Mouse (Mus musculus) erythroblast, embryonic 14.5 days (primary cell): ENCODE data around the gene Vwa7. TPM values are rescaled to one million over a fixed set of nuclear protein-coding genes. Genes with fewer than 3 reads are reported as not detected.

Source experiments
- H3K27me3 ChIP-seq: 2 replicates; pipeline ENCODE4 v1.6.1; 2012; ENCODE audit warnings: inconsistent platforms; ENCODE audit not compliant: control insufficient read depth
- H3K36me3 ChIP-seq: 2 replicates; pipeline ENCODE4 v1.6.1; 2012; ENCODE audit warnings: mild to moderate bottlenecking, inconsistent platforms; ENCODE audit not compliant: control insufficient read depth
- H3K4me1 ChIP-seq: 2 replicates; pipeline ENCODE4 v1.6.1; 2012; ENCODE audit warnings: inconsistent platforms; ENCODE audit not compliant: control insufficient read depth
- H3K4me3 ChIP-seq: replicated peaks from 2 replicates; pipeline ENCODE3; 2012; ENCODE audit warnings: moderate library complexity, mild to moderate bottlenecking, inconsistent platforms
- H3K9me3 ChIP-seq: 2 replicates; pipeline ENCODE4 v1.6.1; 2012; ENCODE audit warnings: low read length, inconsistent platforms, mixed read lengths; ENCODE audit not compliant: control insufficient read depth
- GATA1 ChIP-seq: IDR thresholded peaks from 2 replicates; pipeline ENCODE4 v1.6.1; 2012; ENCODE audit warnings: low read length, inconsistent platforms, mixed read lengths
- TAL1 ChIP-seq: IDR thresholded peaks from 3 replicates; pipeline ENCODE4 v1.6.1; 2012; ENCODE audit warnings: low read length, inconsistent platforms, mixed read lengths
- polyA plus RNA-seq: library from polyadenylated mRNA; stranded (reverse); fragments of >175 nt; gene quantifications from 2 replicates; pipeline ENCODE4 v1.2.3, GENCODE M21; 2012

Vwa7 gene
- polyA plus RNA-seq, 1 experiment: 0.01 TPM

DNA sequence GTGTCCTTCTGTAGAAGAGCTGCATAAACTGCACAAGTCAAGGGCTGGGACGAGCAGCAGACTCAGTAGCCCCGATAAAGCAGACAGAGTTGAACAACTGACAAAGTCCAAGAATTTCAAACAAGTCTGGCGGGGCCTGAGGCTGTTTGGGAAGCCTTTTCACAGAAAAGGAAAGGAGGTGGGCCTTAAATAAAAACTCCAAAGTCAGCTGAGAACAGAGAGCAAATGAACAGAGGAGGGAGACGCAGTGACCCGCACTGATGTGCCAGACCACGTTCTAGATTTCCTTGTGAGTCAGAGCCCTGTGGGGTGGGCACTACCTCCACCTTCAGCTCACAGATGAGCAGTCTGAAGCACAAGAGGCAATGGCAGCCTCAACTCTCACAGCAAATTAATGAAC, 18.5 kb downstream of the Vwa7 start:
- no peaks in the 10 kb centered on the region for H3K9me3 ChIP-seq
- no peaks in the 10 kb centered on the region for H3K27me3 ChIP-seq
- no peak overlapping the region for H3K4me3 ChIP-seq
- TF ChIP-seq TAL1 (no peak), GATA1 (no peak)
- H3K36me3 ChIP-seq: no peaks in the 10 kb centered on the region; the same call in 1 of the 2 replicates
- H3K4me1 ChIP-seq: peaks cover 27% of the 10 kb centered on the region

DNA sequence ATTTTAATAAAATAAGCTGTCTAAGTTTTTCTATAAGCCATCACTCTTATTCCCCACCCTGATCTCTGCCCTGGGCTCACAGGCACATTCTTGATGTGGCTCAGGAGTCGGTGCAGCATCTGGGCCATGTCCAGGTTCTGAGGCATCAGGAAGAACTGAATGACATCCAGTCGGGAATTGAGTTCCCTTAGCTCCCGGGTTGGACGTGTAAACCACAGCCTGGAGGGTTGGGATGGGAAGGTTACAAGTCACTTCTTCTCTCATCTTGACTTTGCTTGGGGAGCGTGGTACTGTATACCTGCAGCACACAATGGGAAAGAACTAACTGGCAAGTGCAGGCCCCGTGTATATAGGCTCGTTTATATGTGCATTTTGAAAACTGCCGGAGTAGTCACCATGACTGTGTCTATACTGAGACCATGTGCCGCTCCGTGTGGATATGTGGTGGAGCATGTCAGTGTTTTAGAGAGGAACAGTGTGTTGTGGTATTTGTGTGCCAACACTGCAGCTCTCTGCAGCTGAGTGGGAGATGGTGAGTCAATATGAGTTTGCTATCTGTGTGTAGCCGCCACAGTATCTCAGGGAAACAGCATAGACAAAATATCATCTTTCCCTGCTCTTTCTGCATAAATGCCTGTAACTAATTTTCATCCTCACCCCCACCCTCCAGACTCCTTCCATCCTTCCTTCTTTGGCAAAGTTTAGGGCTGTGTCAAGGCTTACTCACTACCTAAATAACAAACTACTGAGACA, 22.9 kb downstream of the Vwa7 start:
- peaks cover 30% of the 10 kb centered on the region for H3K4me1 ChIP-seq
- H3K27me3 ChIP-seq: no peaks in the 10 kb centered on the region
- H3K9me3 ChIP-seq: no peaks in the 10 kb centered on the region
- H3K4me3 ChIP-seq: no peak overlapping the region
- H3K36me3 ChIP-seq: no peaks in the 10 kb centered on the region; the same call in 1 of the 2 replicates
- TF ChIP-seq TAL1: no peak
- TF ChIP-seq GATA1: no peak

DNA sequence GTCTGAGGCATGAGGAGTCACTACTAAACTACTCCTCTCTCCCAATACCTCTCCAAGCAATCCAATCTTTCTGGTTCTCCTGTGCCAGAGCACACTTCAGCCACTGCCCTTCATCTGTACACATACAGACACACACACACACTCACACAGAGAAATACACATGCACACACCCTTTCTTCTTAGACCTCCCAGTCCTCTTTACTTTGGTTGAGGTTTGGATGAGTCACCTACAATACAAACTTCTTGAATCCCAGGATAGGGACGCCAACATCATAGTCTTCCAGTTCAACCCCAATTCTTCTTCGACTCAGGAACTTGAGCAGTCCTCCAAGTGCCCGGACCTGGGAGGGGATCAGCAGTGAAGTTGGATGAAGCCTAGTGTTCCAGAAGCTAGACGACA, 27.4 kb downstream of the Vwa7 start:
- TF ChIP-seq GATA1 (no peak), TAL1 (no peak)
- peaks cover 70% of the 10 kb centered on the region for H3K4me1 ChIP-seq
- H3K36me3 ChIP-seq: no peaks in the 10 kb centered on the region; the same call in 1 of the 2 replicates

DNA sequence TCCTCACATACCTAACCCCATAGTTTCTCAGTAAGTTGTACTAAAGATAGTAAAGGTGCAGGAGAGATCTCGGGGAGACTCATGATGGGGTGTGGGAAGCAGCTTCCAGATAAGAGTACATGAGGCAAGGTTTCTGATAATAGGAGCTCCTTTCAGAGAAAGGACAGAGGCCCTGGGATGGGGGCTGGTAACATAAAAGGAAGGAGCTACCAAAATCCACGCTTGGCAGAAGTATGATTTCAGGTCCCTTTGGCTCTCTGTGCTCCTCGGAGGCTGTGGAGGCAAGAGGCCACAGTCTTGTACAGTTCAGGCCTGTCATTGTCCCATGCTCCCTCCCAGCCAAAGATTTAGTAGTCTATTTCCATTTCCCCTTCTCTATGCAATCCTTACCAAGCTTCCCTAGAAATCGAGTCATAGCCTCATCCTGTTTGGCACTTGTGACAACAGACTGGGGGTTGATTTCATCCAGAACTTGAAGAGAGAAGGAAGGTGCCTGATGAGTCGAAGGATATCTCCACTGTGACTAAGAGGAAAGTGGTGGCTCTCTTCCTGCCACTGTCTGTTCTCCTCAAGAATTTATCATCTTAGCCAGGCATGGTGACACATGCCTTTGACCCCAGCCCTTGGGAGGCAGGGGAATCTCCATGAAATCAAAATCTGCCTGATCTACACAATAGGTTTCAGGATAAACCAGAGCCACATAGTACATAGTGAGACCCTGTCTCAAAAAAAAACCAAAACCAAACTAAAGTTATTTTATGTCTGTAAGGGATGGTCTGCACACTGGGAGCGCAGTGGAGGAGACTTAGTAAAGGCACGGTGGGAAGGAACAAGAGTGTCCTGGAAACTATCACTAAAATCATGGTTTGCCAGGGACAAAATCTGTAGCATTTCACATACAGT, 28.8 kb downstream of the Vwa7 start:
- Histone ChIP-seq H3K4me1 (peaks cover 84% of the 10 kb centered on the region), H3K36me3 (no peaks in the 10 kb centered on the region; the same call in 1 of the 2 replicates), H3K9me3 (no peaks in the 10 kb centered on the region), H3K4me3 (peak overlapping the region; percentile 81), H3K27me3 (no peaks in the 10 kb centered on the region)
- TF ChIP-seq GATA1 (peak; percentile 32), TAL1 (no peak)

More for the DNA sequence above, 27.4 kb downstream of the Vwa7 start:
- Histone ChIP-seq H3K4me3 (no peak overlapping the region), H3K9me3 (no peaks in the 10 kb centered on the region), H3K27me3 (no peaks in the 10 kb centered on the region)

DNA sequence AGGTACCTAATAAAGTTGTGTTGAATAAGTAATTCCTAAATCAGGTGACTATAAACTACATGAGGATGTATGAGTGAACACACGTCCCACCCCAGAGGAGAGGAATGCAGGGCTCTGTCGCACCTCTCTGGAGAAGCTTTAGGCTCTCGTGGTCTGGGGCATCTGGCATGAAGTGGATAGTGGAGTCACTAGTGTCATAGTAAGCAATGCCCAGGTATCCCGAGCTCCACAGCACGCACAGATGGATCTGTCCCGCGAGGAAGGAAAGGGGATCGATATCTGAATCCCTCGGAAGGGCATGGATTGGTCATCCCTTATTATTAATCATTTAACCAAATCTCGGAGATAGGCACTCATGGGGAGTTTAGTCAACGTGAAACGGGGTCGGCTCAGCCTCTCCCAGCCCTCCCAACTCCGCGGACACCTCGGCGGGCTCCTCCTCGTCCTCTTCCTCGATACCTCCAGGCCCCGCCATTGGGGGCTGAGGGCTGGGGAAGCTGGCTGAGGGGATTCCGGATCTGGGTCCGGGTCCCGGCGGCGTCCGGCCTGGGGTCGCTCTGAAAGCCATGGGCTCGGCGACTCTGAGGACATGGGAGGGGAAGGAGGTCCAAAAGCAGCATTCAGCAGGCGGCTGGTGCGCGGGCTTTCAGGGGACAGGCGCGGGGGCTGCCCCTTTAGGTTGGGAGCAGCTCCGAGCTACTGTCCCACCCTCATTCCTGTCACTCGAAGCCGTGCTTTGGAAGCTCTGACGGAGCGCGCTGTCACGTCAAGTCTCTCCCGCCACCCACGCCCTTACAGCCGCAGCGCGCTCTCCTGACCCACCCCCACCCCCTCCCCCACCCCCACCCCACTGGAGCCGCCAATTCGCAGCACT, 29.7 kb downstream of the Vwa7 start:
- TF ChIP-seq GATA1 (no peak), TAL1 (no peak)
- H3K27me3 ChIP-seq: no peaks in the 10 kb centered on the region
- peaks cover 92% of the 10 kb centered on the region for H3K4me1 ChIP-seq
- H3K9me3 ChIP-seq: no peaks in the 10 kb centered on the region
- H3K4me3 ChIP-seq: peak overlapping the region; percentile 81
- no peaks in the 10 kb centered on the region; the same call in 1 of the 2 replicates for H3K36me3 ChIP-seq

DNA sequence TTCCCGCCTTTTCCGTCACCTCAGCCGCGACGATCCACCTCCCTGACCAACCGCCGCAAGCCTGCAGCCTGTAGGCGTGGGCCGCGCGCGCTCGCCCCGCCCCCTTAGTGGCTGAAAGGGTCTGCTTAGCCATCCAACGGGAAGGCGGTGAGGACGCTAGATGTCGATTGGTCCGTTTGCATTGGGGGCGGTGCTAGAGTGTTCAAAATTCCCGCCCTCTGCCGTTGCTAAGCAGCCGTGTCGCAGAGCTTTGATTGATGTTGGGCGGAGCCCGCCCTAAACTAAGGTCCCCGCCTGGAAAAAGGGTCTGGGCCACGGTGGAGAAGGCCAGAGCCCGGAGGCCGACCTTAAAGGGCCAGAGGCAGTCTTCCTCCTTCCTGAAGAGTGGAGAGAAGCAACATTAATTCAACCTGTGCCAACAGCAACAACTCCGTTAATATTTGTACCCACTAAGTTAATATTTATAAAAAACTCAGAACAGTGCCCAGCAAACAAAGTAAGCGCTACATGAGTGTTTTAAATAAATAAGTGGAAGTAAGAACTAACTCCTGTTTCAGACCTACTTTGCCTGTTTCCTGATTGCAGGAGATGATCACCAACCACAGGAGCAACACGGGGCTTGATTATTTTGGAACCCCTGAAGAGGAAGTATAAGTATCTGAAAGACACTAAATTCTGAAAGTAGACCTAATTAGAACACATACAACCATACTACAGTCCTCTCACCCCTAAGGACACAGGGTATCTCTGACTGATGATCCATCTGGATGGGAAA, 30.5 kb downstream of the Vwa7 start, which contains the start of gene Msh5:
Msh5 (minus strand) TSS at position 65 of the 775 bp plus-strand sequence.
- H3K9me3 ChIP-seq: no peaks in the 10 kb centered on the region
- H3K36me3 ChIP-seq: no peaks in the 10 kb centered on the region; the same call in 1 of the 2 replicates
- peaks cover 92% of the 10 kb centered on the region for H3K4me1 ChIP-seq
- H3K27me3 ChIP-seq: no peaks in the 10 kb centered on the region
- TF ChIP-seq GATA1: no peak
- TF ChIP-seq TAL1: no peak
- peak within 1 kb of the TSS; percentile 81 for H3K4me3 ChIP-seq

DNA sequence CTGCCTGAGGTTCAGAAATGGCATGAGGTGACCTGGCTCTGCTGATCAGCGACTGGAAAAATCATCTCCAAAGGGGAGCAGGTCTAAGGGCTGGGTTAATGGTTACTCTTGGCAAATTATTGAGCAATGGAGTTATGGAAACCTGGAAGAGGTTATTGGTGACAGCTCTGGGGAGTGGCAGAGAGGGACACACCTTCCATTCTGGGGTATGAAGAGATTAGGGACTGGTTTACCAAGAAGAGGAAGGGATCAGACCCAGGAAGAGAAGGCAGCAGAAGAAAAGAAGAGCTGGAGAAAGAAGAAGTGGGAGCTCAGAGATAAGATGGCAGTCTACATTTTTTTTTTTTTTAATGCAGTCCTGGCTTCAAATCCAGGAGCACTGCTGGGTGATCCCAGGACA, 31.3 kb downstream of the Vwa7 start:
- Histone ChIP-seq H3K9me3 (no peaks in the 10 kb centered on the region), H3K4me3 (peak overlapping the region; percentile 46)

More for the DNA sequence above, 31.3 kb downstream of the Vwa7 start:
- Histone ChIP-seq H3K36me3 (peaks cover 8% of the 10 kb centered on the region), H3K27me3 (no peaks in the 10 kb centered on the region), H3K4me1 (peaks cover 96% of the 10 kb centered on the region)
- no peak for TF ChIP-seq TAL1
- TF ChIP-seq GATA1: no peak
